28 mouse cellular contexts compared by ENCODE assay signal in the genomic region with DNA sequence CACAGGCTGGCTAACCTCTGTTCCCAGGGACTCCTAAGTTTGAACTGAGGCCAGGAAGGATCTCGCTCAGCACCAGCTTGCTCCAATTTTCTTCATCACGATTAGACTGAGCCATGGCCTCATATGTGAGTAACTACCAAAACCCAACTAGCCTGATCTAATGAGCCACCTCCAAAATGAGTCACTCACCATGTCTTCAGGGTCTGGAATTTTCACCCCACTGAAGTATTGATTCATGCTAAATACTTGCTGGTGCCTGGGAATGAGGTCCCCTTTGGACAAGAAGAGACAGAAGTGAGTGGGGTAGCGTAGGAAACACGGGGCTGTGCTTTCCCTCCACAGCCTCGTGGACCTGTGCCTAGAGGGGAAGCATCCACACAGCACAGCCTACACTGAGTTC. TPM values are rescaled to one million over a fixed set of nuclear protein-coding genes. Genes with fewer than 3 reads are reported as not detected.
DNase-seq lines count a peak whose midpoint lies in the region; ATAC-seq and TF ChIP-seq lines count a peak whose summit lies in the region.
"Had no signal": no experiment of that assay in that cellular context is flagged by ENCODE, and none has a peak within 500 bp of the region (broad histone marks: within the 10 kb centered on the region; RNA-seq: fewer than 3 reads in every experiment).

No protein-coding gene starts in this region.

- peak overlapping the region; percentile 98; the same call in 1 of the 2 replicates for H3K27ac ChIP-seq in liver, embryonic 12.5 days
- peak overlapping the region; percentile 24; the same call in 1 of the 2 replicates for H3K27ac ChIP-seq in liver, embryonic 16.5 days (ENCODE audit: low read length)
- H3K27ac ChIP-seq in forebrain, embryonic 10.5 days, result no peak overlapping the region
- H3K27ac ChIP-seq: embryonic facial prominence, embryonic 10.5 days; embryonic facial prominence, embryonic 13.5 days; gastrocnemius, adult 2 months; heart, adult 2 months; heart, embryonic 10.5 days; hindbrain, embryonic 14.5 days; hindbrain, postnatal 0 days had no signal

- TF ChIP-seq CTCF in Patski (IDR thresholded peaks at IDR 0.05), result no peak

- CTCF ChIA-PET in Patski (lab: Charles Lee), result interaction anchor here (0.8 kb wide), 1 partner anchor 45 kb away, joined by 3 read pairs; no protein-coding TSS in a partner anchor

- H3K9ac ChIP-seq in liver, embryonic 12.5 days, result no peak overlapping the region
- H3K9ac ChIP-seq in liver, embryonic 16.5 days (ENCODE audit: low read depth, low read length), result peak overlapping the region; percentile 2; the same call in 1 of the 2 replicates
- H3K9ac ChIP-seq: embryonic facial prominence, embryonic 13.5 days; forebrain, postnatal 0 days; hindbrain, embryonic 14.5 days had no signal

- ATAC-seq in liver, embryonic 12.5 days, result no peak
- peak; percentile 26 for ATAC-seq in Patski
- no peak for ATAC-seq in liver, embryonic 16.5 days (ENCODE audit: low read depth)
- ATAC-seq: activated CD4-positive, CD25-positive, alpha-beta regulatory T cell, adult 4 months; forebrain, embryonic 14.5 days; forebrain, postnatal 0 days; hindbrain, postnatal 0 days; inflammation-experienced regulatory T-cells, adult 6 months had no signal

- no peaks in the 10 kb centered on the region for H3K27me3 ChIP-seq in liver, embryonic 12.5 days (replicated peaks)
- H3K27me3 ChIP-seq in Patski, result no peaks in the 10 kb centered on the region
- no peaks in the 10 kb centered on the region for H3K27me3 ChIP-seq in liver, embryonic 16.5 days (ENCODE audit: control insufficient read depth, insufficient read depth, low read depth, low read length)
- peaks cover 5% of the 10 kb centered on the region; the same call in 1 of the 2 replicates for H3K27me3 ChIP-seq in forebrain, embryonic 10.5 days (ENCODE audit: poor library complexity, severe bottlenecking)
- H3K27me3 ChIP-seq: embryonic facial prominence, embryonic 13.5 days had no signal

- 75% methylated on average over 5 of the region's 5 CpGs for WGBS in liver, embryonic 12.5 days (ENCODE audit: insufficient replicate concordance)
- 69% methylated on average over 5 of the region's 5 CpGs for WGBS in liver, embryonic 16.5 days (ENCODE audit: insufficient replicate concordance)
- WGBS in forebrain, embryonic 10.5 days, result 85% methylated on average over 5 of the region's 5 CpGs

- H3K4me3 ChIP-seq in liver, embryonic 12.5 days, result no peak overlapping the region
- no peak overlapping the region for H3K4me3 ChIP-seq in liver, embryonic 16.5 days (ENCODE audit: low read depth, low read length)
- H3K4me3 ChIP-seq in forebrain, embryonic 10.5 days, result no peak overlapping the region
- H3K4me3 ChIP-seq: embryonic facial prominence, embryonic 10.5 days; embryonic facial prominence, embryonic 13.5 days; gastrocnemius, adult 2 months; heart, adult 2 months; heart, embryonic 10.5 days had no signal

- H3K36me3 ChIP-seq in liver, embryonic 12.5 days, result no peaks in the 10 kb centered on the region
- no peaks in the 10 kb centered on the region for H3K36me3 ChIP-seq in liver, embryonic 16.5 days (ENCODE audit: control insufficient read depth, insufficient read depth)
- no peaks in the 10 kb centered on the region for H3K36me3 ChIP-seq in forebrain, embryonic 10.5 days (replicated peaks)
- H3K36me3 ChIP-seq: embryonic facial prominence, embryonic 10.5 days; embryonic facial prominence, embryonic 13.5 days had no signal

- in situ Hi-C loops in Patski (cut with MboI; ENCODE audit: low pct_unique_long_range_greater_than_20kb), result no loop called here

- H3K4me2 ChIP-seq in liver, embryonic 12.5 days, result no peak overlapping the region
- H3K4me2 ChIP-seq in liver, embryonic 16.5 days (ENCODE audit: low read depth, low read length), result no peak overlapping the region
- H3K4me2 ChIP-seq: embryonic facial prominence, embryonic 13.5 days; hindbrain, embryonic 14.5 days had no signal

- H3K9me3 ChIP-seq in liver, embryonic 12.5 days (replicated peaks), result no peaks in the 10 kb centered on the region
- H3K9me3 ChIP-seq in liver, embryonic 16.5 days (replicated peaks; ENCODE audit: control insufficient read depth, low read length), result no peaks in the 10 kb centered on the region
- H3K9me3 ChIP-seq in forebrain, embryonic 10.5 days, result no peaks in the 10 kb centered on the region
- H3K9me3 ChIP-seq: embryonic facial prominence, embryonic 10.5 days; embryonic facial prominence, embryonic 13.5 days; heart, embryonic 10.5 days had no signal

- peaks cover 50% of the 10 kb centered on the region for H3K4me1 ChIP-seq in liver, embryonic 12.5 days
- H3K4me1 ChIP-seq in liver, embryonic 16.5 days (ENCODE audit: control insufficient read depth, low read depth, low read length), result peaks cover 31% of the 10 kb centered on the region
- H3K4me1 ChIP-seq in forebrain, embryonic 10.5 days, result peaks cover 24% of the 10 kb centered on the region

- DNase-seq in liver (no peak), Patski (ENCODE audit: low read depth, low spot score) (no peak)
- DNase-seq in Muller cell, postnatal 12 days (ENCODE audit: inconsistent ontology term), result peak; percentile 70
- DNase-seq in layer of hippocampus, postnatal 36 days, result no peak
- no peak for DNase-seq in kidney, adult 18-20 months
- DNase-seq in forebrain, embryonic 10.5 days (ENCODE audit: extremely low spot score, low spot score), result no peak
- DNase-seq: adrenal gland, adult 8-10 months; adrenal gland, postnatal 25 days; cerebellum, adult 11-12 months; cerebellum, adult 8-10 months; cerebellum, postnatal 10 days; cerebellum, postnatal 36 days; embryo, embryonic 11 days; forebrain, postnatal 0 days; gastrocnemius, adult 2 months; gastrocnemius, postnatal 14 days; heart, adult 2 months had no signal

- POLR2A ChIA-PET in Patski (lab: Charles Lee), result no interaction called here

RNA-seq across cellular contexts. Expression of a gene that starts 29.2 kb away (rescaled TPM):
- 20.7 and 23.8 TPM in 2 replicates for polyA plus RNA-seq in liver, embryonic 12.5 days (2016; fragmentation: Nextera tagmentation; extraction: Ambion mirVana)
- 19.8 TPM for polyA plus RNA-seq in Patski (2021)
- 16.7 and 18.4 TPM in 2 replicates for polyA plus RNA-seq in liver, embryonic 16.5 days (2015; fragmentation: Nextera tagmentation; extraction: Ambion mirVana)
- 10 to 100 TPM; 34.4 to 40.8 TPM for total RNA-seq in layer of hippocampus, postnatal 36 days (2021)
- polyA plus RNA-seq in forebrain, embryonic 10.5 days (2016; fragmentation: Nextera tagmentation; extraction: Ambion mirVana), result 20.4 and 21.6 TPM in 2 replicates

RNA-seq across cellular contexts. Expression of a gene that starts 29.3 kb away (rescaled TPM):
- polyA plus RNA-seq in liver, embryonic 12.5 days (2016; fragmentation: Nextera tagmentation; extraction: Ambion mirVana), result 19.8 and 20.6 TPM in 2 replicates
- polyA plus RNA-seq in Patski (2021), result 10.6 TPM
- polyA plus RNA-seq in liver, embryonic 16.5 days (2015; fragmentation: Nextera tagmentation; extraction: Ambion mirVana), result 11.6 and 12.2 TPM in 2 replicates
- total RNA-seq in layer of hippocampus, postnatal 36 days (2021), result 10 to 100 TPM; 19.8 to 20.0 TPM
- polyA plus RNA-seq in forebrain, embryonic 10.5 days (2016; fragmentation: Nextera tagmentation; extraction: Ambion mirVana), result 20.4 and 21.0 TPM in 2 replicates

RNA-seq across cellular contexts. Expression of a gene that starts 37.1 kb away (rescaled TPM):
- 0.67 and 0.74 TPM in 2 replicates for polyA plus RNA-seq in liver, embryonic 12.5 days (2016; fragmentation: Nextera tagmentation; extraction: Ambion mirVana)
- 1.3 TPM for polyA plus RNA-seq in Patski (2021)
- 1.7 TPM in 2 replicates for polyA plus RNA-seq in liver, embryonic 16.5 days (2015; fragmentation: Nextera tagmentation; extraction: Ambion mirVana)
- total RNA-seq in layer of hippocampus, postnatal 36 days (2021), result 10 to 100 TPM; 19.9 to 20.3 TPM
- 0.44 and 1.1 TPM in 2 replicates for polyA plus RNA-seq in forebrain, embryonic 10.5 days (2016; fragmentation: Nextera tagmentation; extraction: Ambion mirVana)
- total RNA-seq: hematopoietic stem cell, adult 5-6 weeks had no signal
- polyA plus RNA-seq: activated CD4-positive, CD25-positive, alpha-beta regulatory T cell, adult 4 months; inflammation-experienced regulatory T-cells, adult 6 months had no signal
